Mouse (Mus musculus) embryonic facial prominence, embryonic 10.5 days (tissue): ENCODE results near the gene S100a11. TPM values are rescaled to one million over a fixed set of nuclear protein-coding genes. Genes with fewer than 3 reads are reported as not detected.

Experiments used
- DNase-seq: peaks from one replicate; pipeline ENCODE4 v3.0.0-alpha.2; 2017; ENCODE audit warnings: low spot score
- H3K27ac ChIP-seq: fragments of 300-500 bp; sonication (generic); replicated peaks from 2 replicates; pipeline ENCODE4 v1.5.1; 2016; ENCODE audit warnings: mild to moderate bottlenecking
- H3K27me3 ChIP-seq: fragments of 300-500 bp; sonication (generic); replicated peaks from 2 replicates; pipeline ENCODE4 v1.6.1; 2016; ENCODE audit warnings: low read depth, mild to moderate bottlenecking; ENCODE audit not compliant: poor library complexity, severe bottlenecking
- H3K36me3 ChIP-seq: fragments of 300-500 bp; sonication (generic); replicated peaks from 2 replicates; pipeline ENCODE4 v1.6.1; 2016; ENCODE audit warnings: mild to moderate bottlenecking, moderate library complexity
- H3K4me1 ChIP-seq: fragments of 300-500 bp; sonication (generic); 2 replicates; pipeline ENCODE4 v1.6.1; 2016
- H3K4me3 ChIP-seq: fragments of 300-500 bp; sonication (generic); 2 replicates; pipeline ENCODE4 v1.5.1; 2016; ENCODE audit warnings: mild to moderate bottlenecking, moderate library complexity
- H3K9me3 ChIP-seq: fragments of 300-500 bp; sonication (generic); 2 replicates; pipeline ENCODE4 v1.6.1; 2016; ENCODE audit warnings: mild to moderate bottlenecking
- WGBS: fragments of 180-500 bp; shearing (Covaris S2); methylation state at CpG from one replicate; pipeline ENCODE4 v1.1.7; 2016; 5-methylcytosine and 5-hydroxymethylcytosine counted together
- polyA plus RNA-seq: library from polyadenylated mRNA; unstranded; fragments of >200 nt; fragmentation: Nextera tagmentation; extraction: Ambion mirVana; gene quantifications from 2 replicates; pipeline ENCODE4 v1.2.1, GENCODE M21; 2016

S100a11 gene
- polyA plus RNA-seq, 1 experiment from 2014 or later, result 395 TPM

DNA sequence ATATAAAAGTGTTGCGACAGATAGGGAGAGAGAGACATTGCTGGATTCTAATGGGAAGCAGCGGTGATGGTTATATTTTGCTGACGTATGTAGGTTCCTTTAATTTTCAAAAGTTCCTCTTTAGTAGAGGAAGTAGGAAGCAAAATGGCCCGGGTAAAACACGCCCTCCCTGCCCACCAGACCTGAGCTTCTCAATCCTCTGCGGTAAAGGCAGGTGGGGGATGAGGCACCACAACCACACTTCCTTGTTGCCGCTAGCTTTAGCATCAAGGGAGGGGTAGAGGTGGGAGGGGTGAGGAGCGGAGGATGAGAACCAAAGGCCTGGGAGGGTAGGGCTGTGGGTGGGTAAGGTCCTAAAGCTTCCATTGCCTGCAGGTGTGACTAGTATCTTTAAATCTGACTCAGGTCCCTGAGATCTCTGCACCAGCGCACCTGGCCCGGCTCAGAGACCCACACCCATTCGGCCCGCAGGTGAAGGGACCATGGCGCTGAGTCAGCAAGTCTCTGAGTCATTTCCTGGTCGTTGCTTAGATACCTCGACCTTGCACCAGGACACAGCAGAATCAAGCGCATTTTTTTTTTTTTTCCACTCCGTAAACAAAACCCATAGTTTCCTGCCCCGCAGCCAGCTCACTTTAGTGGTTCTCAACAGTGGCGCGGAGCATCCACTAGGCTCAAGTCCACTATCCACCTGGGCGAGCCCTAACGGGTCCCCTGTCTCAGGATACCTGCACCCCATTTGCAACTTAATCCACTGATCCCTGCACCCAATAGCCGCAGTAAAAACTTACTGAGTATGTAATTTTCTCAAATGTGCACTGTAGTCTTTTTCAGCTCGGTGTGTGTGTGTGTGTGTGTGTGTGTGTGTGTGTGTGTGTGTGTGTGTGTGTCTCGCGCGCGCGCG, 14.1 kb upstream of the S100a11 start:
- Histone ChIP-seq H3K36me3 (no peaks in the 10 kb centered on the region), H3K27ac (no peak overlapping the region), H3K4me1 (peaks cover 8% of the 10 kb centered on the region), H3K4me3 (peak overlapping the region; percentile 26), H3K9me3 (0 out of 2 replicates have a peak, but pooled peaks cover 5% of the 10 kb centered on the region), H3K27me3 (0 out of 2 replicates have a peak, but pooled peaks cover 7% of the 10 kb centered on the region)
- DNase-seq, result peak; percentile 14
- WGBS, result 38% methylated on average over 30 of the region's 30 CpGs

DNA sequence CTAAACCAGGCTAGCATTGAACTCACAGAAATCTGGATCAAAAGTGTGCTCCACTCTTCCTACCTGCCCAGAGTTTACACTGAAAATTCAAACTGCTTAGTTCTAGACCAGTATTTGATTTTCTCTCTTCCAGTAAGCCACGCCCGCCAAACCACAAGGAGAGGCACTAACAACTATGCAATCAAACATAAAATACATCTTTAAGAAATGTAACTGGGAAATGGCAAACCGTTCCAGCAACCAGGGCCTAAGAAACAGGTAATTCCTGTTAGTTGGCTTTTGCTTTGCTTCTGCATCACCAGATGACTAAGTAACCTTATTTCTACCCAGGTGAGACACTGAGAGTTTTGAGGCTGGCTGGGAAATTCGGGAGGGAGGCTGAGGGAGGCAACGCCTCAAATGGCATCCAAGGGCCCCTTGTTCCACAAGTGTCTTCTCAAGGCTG, 13.4 kb upstream of the S100a11 start:
- Histone ChIP-seq H3K27ac (no peak overlapping the region), H3K36me3 (no peaks in the 10 kb centered on the region), H3K4me1 (peaks cover 8% of the 10 kb centered on the region), H3K4me3 (no peak overlapping the region), H3K9me3 (0 out of 2 replicates have a peak, but pooled peaks cover 5% of the 10 kb centered on the region), H3K27me3 (0 out of 2 replicates have a peak, but pooled peaks cover 7% of the 10 kb centered on the region)
- no peak for DNase-seq
- WGBS, result 57% methylated on average over 5 of the region's 5 CpGs

DNA sequence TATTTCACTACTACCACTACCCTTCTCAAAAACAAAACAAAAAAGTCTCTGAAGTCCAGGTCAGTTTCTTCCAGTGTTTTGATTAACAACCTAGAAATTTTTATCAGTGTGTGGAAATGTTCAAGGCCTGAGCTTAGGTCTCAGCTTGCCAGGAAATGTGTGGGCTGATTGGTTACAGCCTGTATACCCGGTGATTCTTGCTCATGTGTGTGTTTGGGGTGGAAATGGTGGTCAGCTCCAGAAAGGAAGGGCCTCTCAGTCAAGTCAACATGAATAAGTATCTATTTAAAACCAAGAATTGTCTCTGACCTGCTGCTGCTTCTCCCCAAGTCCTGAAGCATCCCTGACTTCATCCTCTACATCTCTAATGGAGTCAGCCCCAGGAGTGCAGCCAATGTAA, 11.0 kb upstream of the S100a11 start:
- no peaks in the 10 kb centered on the region for H3K9me3 ChIP-seq
- H3K4me3 ChIP-seq, result no peak overlapping the region
- 0 out of 2 replicates have a peak, but pooled peaks cover 7% of the 10 kb centered on the region for H3K27me3 ChIP-seq
- WGBS, result 63% methylated on average over 1 of the region's 1 CpGs
- DNase-seq, result no peak
- no peaks in the 10 kb centered on the region for H3K36me3 ChIP-seq
- H3K4me1 ChIP-seq, result peaks cover 8% of the 10 kb centered on the region
- no peak overlapping the region for H3K27ac ChIP-seq

DNA sequence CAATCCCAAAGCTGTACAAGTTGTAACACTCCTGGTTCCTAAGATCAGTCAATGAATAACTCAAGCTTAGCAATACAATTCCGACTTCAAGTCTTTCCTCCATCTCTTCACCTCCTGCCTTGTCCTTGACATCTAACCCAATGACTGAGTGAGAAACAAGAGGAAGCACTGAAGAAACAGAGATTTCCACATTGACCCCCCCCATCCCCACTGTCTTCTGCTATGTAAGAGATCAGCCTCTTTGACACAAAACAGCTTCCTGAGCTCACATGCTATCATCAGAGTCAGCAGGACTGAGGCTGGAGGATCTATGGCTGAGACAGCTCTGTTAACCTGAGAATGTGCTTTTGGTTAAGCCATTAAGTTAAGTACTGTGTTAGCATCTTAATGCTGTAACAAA, 9.3 kb upstream of the S100a11 start:
- H3K27ac ChIP-seq, result no peak overlapping the region
- peaks cover 7% of the 10 kb centered on the region for H3K4me1 ChIP-seq
- no peak overlapping the region for H3K4me3 ChIP-seq
- H3K27me3 ChIP-seq, result 0 out of 2 replicates have a peak, but pooled peaks cover 5% of the 10 kb centered on the region
- no peak for DNase-seq
- no peaks in the 10 kb centered on the region for H3K9me3 ChIP-seq
- no peaks in the 10 kb centered on the region for H3K36me3 ChIP-seq
- 82% methylated on average over 1 of the region's 1 CpGs for WGBS

DNA sequence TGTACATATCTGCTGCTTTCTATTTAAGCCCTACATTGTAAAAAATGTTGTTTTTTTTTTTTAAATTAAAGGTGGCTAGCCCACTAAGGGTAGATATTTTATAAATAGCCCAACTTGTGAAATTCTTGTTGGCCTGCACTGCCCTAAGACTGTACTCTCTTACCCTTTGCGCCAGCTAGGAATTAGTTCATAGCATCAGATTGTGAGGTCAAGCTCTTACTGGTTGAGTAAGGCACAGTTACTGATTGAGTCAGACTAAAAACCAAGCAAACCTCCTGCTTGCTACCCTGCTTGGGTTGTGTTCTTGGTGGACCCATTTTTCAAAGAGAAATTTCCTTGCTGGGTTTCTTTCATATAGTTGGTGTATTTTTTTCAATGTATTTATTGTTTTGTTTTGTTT, 8.5 kb upstream of the S100a11 start:
- Histone ChIP-seq H3K4me3 (no peak overlapping the region), H3K9me3 (no peaks in the 10 kb centered on the region), H3K36me3 (no peaks in the 10 kb centered on the region), H3K4me1 (no peaks in the 10 kb centered on the region), H3K27me3 (no peaks in the 10 kb centered on the region), H3K27ac (no peak overlapping the region)
- no peak for DNase-seq
- 90% methylated on average over 1 of the region's 1 CpGs for WGBS

DNA sequence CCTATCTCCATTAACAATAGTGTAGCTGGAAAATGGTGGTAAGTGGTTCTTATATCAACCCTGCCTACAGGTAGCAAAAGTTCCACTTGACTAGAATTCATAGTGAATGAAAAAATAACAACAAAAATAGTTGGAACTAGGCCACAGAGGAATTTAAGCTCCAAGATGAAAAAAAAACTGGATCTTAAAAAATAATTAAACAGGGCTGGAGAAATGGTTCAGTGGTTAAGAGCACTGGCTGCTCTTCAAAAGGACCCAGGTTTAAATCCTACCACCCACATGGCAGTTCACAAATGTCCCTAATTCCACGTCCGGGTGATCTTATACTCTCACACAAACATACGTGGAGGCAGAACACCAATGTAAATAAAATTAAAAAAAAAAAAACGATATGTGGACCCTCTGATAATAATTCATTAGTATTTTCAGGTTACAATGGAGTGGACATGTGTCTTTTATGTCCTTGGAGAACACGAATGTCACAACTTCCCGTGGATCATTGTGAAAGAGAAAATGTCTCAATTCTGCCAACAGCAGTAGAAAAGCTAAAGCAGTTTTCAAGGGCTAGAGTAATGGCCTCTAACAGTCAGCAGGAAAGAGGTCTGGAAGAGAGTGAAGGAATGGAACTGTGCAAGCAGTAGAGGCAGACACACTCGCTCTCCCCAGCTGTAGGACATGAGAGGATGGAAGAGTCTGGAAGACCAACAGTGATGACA, 7.7 kb upstream of the S100a11 start:
- no peak overlapping the region for H3K4me3 ChIP-seq
- 81% methylated on average over 7 of the region's 7 CpGs for WGBS
- no peaks in the 10 kb centered on the region for H3K36me3 ChIP-seq
- no peak overlapping the region for H3K27ac ChIP-seq
- no peak for DNase-seq
- no peaks in the 10 kb centered on the region for H3K4me1 ChIP-seq
- H3K27me3 ChIP-seq, result no peaks in the 10 kb centered on the region
- no peaks in the 10 kb centered on the region for H3K9me3 ChIP-seq

DNA sequence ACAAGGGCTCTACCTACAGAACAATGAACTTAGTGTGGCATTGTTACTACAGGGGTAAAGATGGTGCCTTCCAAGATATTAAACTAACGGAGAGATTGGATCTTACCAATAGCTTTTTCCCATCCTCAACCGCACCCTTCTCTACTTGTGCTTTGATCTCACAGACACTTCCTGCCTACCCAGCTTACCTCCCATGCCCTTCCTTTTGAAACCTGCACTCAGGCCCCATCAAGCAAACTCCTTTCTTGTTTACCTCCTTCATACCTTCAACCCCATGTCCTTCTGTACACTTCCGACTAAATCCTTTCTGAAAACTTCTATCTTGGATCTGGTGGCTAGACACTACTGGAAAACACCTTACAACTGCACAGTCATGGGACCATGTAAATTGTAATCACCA, 5.7 kb upstream of the S100a11 start:
- no peaks in the 10 kb centered on the region for H3K36me3 ChIP-seq
- no peak for DNase-seq
- H3K4me1 ChIP-seq, result no peaks in the 10 kb centered on the region
- no peaks in the 10 kb centered on the region for H3K27me3 ChIP-seq
- no peak overlapping the region for H3K4me3 ChIP-seq
- WGBS, result 90% methylated on average over 3 of the region's 3 CpGs
- no peaks in the 10 kb centered on the region for H3K9me3 ChIP-seq
- no peak overlapping the region for H3K27ac ChIP-seq

DNA sequence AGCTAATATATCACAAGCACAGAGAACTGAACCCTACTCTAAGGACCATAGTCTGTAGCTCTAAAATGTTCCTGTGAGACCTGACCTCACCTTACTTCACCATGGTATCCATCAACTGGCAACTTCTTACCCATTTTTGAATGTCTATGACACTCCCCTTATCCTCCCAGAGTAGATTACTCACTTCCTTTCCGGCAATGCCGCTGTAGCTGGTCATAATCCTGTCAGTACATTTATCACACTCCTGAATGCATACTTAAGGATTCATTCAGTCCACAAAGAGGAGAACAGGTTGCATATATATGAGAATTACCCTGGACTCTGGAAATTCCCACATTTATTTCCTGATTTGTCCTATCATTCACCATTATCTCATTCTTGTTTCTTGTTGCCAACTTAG, 2.9 kb upstream of the S100a11 start:
- Histone ChIP-seq H3K4me1 (peaks cover 5% of the 10 kb centered on the region; the same call in 1 of the 2 replicates), H3K9me3 (no peaks in the 10 kb centered on the region), H3K36me3 (no peaks in the 10 kb centered on the region), H3K27me3 (0 out of 2 replicates have a peak, but pooled peaks cover 3% of the 10 kb centered on the region), H3K27ac (no peak overlapping the region), H3K4me3 (no peak overlapping the region)
- WGBS, result 89% methylated on average over 2 of the region's 2 CpGs
- no peak for DNase-seq

DNA sequence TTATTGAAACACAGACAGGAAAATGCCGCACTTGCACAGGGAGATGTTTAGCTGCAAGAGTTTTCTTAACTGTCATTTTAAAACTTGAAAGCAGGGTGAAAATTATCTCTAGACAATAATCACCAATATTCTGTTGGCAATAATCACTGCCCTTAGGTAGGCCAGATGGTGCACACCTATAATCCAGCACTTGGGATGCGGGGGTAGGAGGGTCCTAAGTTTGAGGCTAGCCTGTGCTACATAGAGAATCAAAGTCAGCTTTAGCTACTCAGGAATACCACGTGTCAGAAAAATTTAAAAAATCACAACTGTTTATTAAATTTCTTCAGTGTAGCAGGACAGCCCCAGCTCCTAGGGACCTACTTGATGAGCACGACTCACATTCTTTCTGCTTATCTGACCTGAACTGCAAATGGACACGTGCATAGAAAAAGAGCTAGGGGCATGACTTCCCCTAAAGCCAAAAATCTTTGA, 395 bp upstream of the S100a11 start:
- Histone ChIP-seq H3K27me3 (0 out of 2 replicates have a peak, but pooled peaks cover 3% of the 10 kb centered on the region), H3K9me3 (no peaks in the 10 kb centered on the region), H3K4me1 (peaks cover 5% of the 10 kb centered on the region; the same call in 1 of the 2 replicates), H3K4me3 (peak overlapping the region; percentile 68), H3K36me3 (peaks cover 4% of the 10 kb centered on the region; the same call in 1 of the 2 replicates), H3K27ac (peak overlapping the region; percentile 84)
- no peak for DNase-seq
- WGBS, result 53% methylated on average over 5 of the region's 5 CpGs

DNA sequence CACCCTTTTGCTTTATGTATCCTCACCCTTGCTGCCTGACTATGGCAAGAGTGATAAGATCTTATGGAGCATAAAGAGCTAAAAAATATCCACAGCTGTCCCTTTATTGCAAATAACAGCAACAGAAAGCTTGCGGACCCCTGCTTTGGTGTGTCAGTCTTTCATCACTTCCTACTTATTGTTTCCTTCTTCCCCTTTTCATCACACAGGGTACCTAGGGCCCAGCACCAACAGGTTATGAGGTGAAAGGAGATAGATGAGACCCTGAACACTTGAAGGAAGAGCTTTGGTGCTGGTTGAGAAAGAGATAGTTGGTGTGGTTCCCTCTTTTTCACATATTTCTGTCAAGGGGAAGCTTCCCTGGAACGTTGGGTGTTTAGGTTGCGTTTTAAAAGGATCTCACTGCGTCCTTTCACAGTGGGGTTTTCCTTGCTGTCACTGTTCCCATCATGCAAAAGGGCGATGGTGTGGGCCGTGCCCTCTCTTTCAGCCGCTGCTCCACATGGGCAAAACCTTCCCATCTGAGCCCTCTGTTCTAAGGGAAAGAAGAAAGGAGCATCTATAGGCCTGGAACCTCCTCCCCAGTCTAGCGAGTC, 1.3 kb downstream of the S100a11 start:
- no peak overlapping the region for H3K27ac ChIP-seq
- peaks cover 5% of the 10 kb centered on the region; the same call in 1 of the 2 replicates for H3K4me1 ChIP-seq
- H3K27me3 ChIP-seq, result 0 out of 2 replicates have a peak, but pooled peaks cover 3% of the 10 kb centered on the region
- DNase-seq, result no peak
- no peaks in the 10 kb centered on the region for H3K9me3 ChIP-seq
- peak overlapping the region; percentile 68; the same call in 1 of the 2 replicates for H3K4me3 ChIP-seq
- H3K36me3 ChIP-seq, result peaks cover 19% of the 10 kb centered on the region
- WGBS, result 85% methylated on average over 8 of the region's 8 CpGs

DNA sequence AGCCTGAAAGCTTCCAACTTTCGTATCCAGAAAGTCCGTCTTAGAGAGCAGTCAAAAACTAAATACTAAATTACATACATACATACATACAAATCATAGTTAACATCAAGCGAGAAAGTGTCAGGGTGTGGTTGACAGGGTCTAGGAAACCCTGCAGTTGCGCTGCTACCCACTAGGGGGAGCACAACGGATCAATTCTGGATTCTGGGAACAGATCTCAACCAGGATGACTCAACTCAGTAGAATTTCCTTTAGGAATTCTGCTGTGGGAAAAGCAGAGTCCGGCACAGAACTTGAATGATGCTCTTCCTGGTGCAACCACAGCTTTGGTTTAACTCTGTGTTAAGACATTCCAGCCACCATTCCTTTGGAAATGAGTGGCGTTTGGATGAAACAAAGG, 2.3 kb downstream of the S100a11 start:
- 42% methylated on average over 7 of the region's 7 CpGs for WGBS
- H3K36me3 ChIP-seq, result peaks cover 21% of the 10 kb centered on the region
- DNase-seq, result peak; percentile 66
- H3K27me3 ChIP-seq, result 0 out of 2 replicates have a peak, but pooled peaks cover 3% of the 10 kb centered on the region
- no peak overlapping the region for H3K27ac ChIP-seq
- H3K9me3 ChIP-seq, result no peaks in the 10 kb centered on the region
- H3K4me1 ChIP-seq, result peaks cover 5% of the 10 kb centered on the region; the same call in 1 of the 2 replicates
- no peak overlapping the region for H3K4me3 ChIP-seq

DNA sequence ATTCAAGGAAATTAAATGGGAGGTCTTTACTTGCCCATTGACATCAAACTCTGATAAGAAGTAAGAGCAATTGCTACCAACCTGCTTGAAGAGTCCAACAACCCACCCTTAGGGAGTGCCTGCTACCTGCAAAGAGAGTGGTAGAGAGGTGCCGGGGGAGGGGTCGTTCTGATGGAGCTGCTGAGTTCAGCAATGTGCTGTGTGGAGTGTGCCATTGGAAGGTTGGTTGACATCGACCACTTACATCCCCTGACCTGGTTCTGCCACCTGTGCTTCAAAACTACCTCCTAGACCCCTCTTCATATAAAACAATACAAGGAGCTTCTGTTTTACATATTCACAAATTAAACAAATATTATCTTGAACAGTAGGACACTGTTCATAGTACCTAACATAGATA, 7.0 kb downstream of the S100a11 start:
- Histone ChIP-seq H3K4me1 (no peaks in the 10 kb centered on the region), H3K9me3 (no peaks in the 10 kb centered on the region), H3K36me3 (peaks cover 21% of the 10 kb centered on the region), H3K27me3 (no peaks in the 10 kb centered on the region), H3K27ac (no peak overlapping the region), H3K4me3 (no peak overlapping the region)
- DNase-seq, result no peak
- 93% methylated on average over 3 of the region's 3 CpGs for WGBS
